Mouse (Mus musculus) embryonic facial prominence, embryonic 15.5 days (tissue): ENCODE results near the gene Idh2. TPM values are rescaled to one million over a fixed set of nuclear protein-coding genes. Genes with fewer than 3 reads are reported as not detected.
"Not testable (repeated sequence)": the region's sequence is repeated elsewhere in the genome, so short reads cannot be mapped to it uniquely, and the experiment has no call there.

ENCODE experiments used
- ATAC-seq: fragments of 200-750 bp; cut with Nextera tagmentation; 2 replicates; pipeline ENCODE4 v1.8.0; 2017; ENCODE audit warnings: low read depth, moderate TSS enrichment; ENCODE audit not compliant: insufficient number of reproducible peaks, low FRiP score, low TSS enrichment
- H3K27ac ChIP-seq: fragments of 300-500 bp; sonication (generic); replicated peaks from 2 replicates; pipeline ENCODE4 v1.5.1; 2015; ENCODE audit warnings: mild to moderate bottlenecking, inconsistent platforms
- H3K27me3 ChIP-seq: fragments of 300-500 bp; sonication (generic); 2 replicates; pipeline ENCODE4 v1.6.1; 2015; ENCODE audit warnings: inconsistent platforms
- H3K36me3 ChIP-seq: fragments of 300-500 bp; sonication (generic); 2 replicates; pipeline ENCODE4 v1.6.1; 2015; ENCODE audit warnings: mild to moderate bottlenecking, inconsistent platforms
- H3K4me1 ChIP-seq: fragments of 300-500 bp; sonication (generic); 2 replicates; pipeline ENCODE4 v1.6.1; 2015; ENCODE audit warnings: inconsistent platforms
- H3K4me2 ChIP-seq: fragments of 300-500 bp; sonication (generic); replicated peaks from 2 replicates; pipeline ENCODE4 v1.6.1; 2015; ENCODE audit warnings: mild to moderate bottlenecking, inconsistent platforms
- H3K4me3 ChIP-seq: fragments of 300-500 bp; sonication (generic); replicated peaks from 2 replicates; pipeline ENCODE4 v1.5.1; 2015; ENCODE audit warnings: mild to moderate bottlenecking, inconsistent platforms
- H3K9ac ChIP-seq: fragments of 300-500 bp; sonication (generic); 2 replicates; pipeline ENCODE4 v1.6.1; 2015; ENCODE audit warnings: inconsistent platforms
- H3K9me3 ChIP-seq: fragments of 300-500 bp; sonication (generic); replicated peaks from 2 replicates; pipeline ENCODE4 v1.6.1; 2016; ENCODE audit warnings: inconsistent platforms
- WGBS: fragments of 180-500 bp; shearing (Covaris S2); methylation state at CpG from one replicate; pipeline ENCODE4 v1.1.7; 2015; 5-methylcytosine and 5-hydroxymethylcytosine counted together
- polyA plus RNA-seq: library from polyadenylated mRNA; unstranded; fragments of >200 nt; fragmentation: Nextera tagmentation; extraction: Ambion mirVana; gene quantifications from 2 replicates; pipeline ENCODE4 v1.2.1, GENCODE M21; 2015

The Idh2 gene
- polyA plus RNA-seq, 1 experiment from 2014 or later, result 546 TPM

GRCm38 (mm10) chr7:80143331-80144273 is 28.4 kb upstream of the Idh2 start:
- H3K27me3 ChIP-seq, result no peaks in the 10 kb centered on the region
- H3K4me3 ChIP-seq, result peak overlapping the region; percentile 12; the same call in 1 of the 2 replicates
- peaks cover 17% of the 10 kb centered on the region for H3K4me1 ChIP-seq
- peak overlapping the region; percentile 83 for H3K27ac ChIP-seq
- 16% methylated on average over 22 of the region's 22 CpGs for WGBS
- no peaks in the 10 kb centered on the region for H3K36me3 ChIP-seq
- peak; percentile 31; the same call in 1 of the 2 replicates for ATAC-seq
- H3K4me2 ChIP-seq, result peak overlapping the region; percentile 36
- H3K9me3 ChIP-seq, result no peaks in the 10 kb centered on the region
- peak overlapping the region; percentile 9; the same call in 1 of the 2 replicates for H3K9ac ChIP-seq

GRCm38 (mm10) chr7:80140815-80141214 is 25.6 kb upstream of the Idh2 start:
- Histone ChIP-seq H3K36me3 (no peaks in the 10 kb centered on the region), H3K27me3 (no peaks in the 10 kb centered on the region), H3K4me2 (no peak overlapping the region; the same call in 1 of the 2 replicates), H3K4me1 (peaks cover 17% of the 10 kb centered on the region), H3K27ac (no peak overlapping the region), H3K9me3 (0 out of 2 replicates have a peak, but pooled peaks cover 5% of the 10 kb centered on the region), H3K4me3 (no peak overlapping the region), H3K9ac (no peak overlapping the region)
- ATAC-seq, result no peak
- 16% methylated on average over 9 of the region's 9 CpGs for WGBS

- H3K9ac ChIP-seq, result no peak overlapping the region
- no peak overlapping the region for H3K4me3 ChIP-seq
- H3K27ac ChIP-seq, result no peak overlapping the region
- H3K36me3 ChIP-seq, result no peaks in the 10 kb centered on the region
- 0 out of 2 replicates have a peak, but pooled peaks cover 5% of the 10 kb centered on the region for H3K9me3 ChIP-seq
- H3K4me2 ChIP-seq, result no peak overlapping the region
- peaks cover 25% of the 10 kb centered on the region for H3K4me1 ChIP-seq
- no peak for ATAC-seq
- no peaks in the 10 kb centered on the region for H3K27me3 ChIP-seq
- WGBS, result 67% methylated on average over 1 of the region's 1 CpGs
These were observed 23.2 kb upstream of the Idh2 start for GRCm38 (mm10) chr7:80138375-80138774.

DNA sequence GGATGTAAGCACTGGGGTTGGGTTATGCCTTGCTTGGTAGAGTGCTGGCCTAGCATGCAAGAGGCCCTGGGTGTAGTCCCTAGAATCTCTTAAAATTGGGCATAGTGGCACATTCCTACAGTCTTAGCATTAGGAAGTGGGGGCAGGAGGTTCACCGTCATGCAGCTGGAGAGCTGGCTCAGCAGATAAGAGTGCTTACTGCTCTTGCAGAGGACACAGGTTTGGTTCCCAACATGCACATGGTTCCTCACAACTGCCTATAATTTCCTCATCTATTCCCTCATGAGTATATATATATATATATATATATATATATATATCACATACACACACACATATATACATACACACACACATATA is 20.0 kb upstream of the Idh2 start:
- H3K27ac ChIP-seq, result peak overlapping the region; percentile 79
- 76% methylated on average over 1 of the region's 1 CpGs for WGBS
- no peak for ATAC-seq
- no peaks in the 10 kb centered on the region for H3K27me3 ChIP-seq
- no peak overlapping the region for H3K4me3 ChIP-seq
- no peak overlapping the region for H3K9ac ChIP-seq
- no peaks in the 10 kb centered on the region for H3K36me3 ChIP-seq
- H3K4me2 ChIP-seq, result no peak overlapping the region
- peaks cover 24% of the 10 kb centered on the region for H3K4me1 ChIP-seq
- H3K9me3 ChIP-seq, result 0 out of 2 replicates have a peak, but pooled peaks cover 5% of the 10 kb centered on the region

DNA sequence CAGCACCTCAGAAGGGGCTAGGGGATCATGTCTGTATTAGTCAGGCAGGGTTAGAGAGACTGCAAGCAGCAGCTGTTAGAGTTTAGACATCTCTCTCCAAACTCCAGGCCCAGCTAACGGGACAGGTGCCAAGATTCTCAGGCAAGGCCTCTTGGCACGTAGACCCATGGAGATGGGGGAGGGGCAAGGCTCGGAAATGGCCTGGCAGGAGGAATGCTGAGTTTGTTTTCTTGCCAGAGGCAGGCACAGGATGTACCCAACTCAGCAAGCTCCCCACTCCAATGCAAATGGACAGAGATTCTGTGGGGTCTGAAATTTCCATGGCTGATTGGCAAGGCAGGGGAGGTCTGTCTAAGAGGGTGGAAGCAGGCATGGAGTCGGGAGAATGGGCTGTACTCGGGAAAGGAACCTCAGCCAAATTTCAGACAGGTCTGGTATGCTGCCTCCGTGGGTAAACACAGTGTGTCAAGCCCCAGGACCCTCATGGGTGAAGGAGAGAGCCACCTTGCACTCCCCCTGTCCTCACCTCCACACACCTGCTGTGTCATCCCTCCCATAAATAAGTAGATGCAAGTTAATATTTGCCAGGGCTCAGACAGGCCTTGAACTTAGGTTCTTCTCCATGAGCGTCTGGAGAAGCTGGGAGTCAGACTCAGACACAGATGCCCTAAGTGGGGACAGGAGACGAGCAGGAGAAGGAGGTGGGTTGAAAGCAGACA is 19.4 kb upstream of the Idh2 start:
- no peak overlapping the region for H3K4me2 ChIP-seq
- peak overlapping the region; percentile 79 for H3K27ac ChIP-seq
- no peaks in the 10 kb centered on the region for H3K27me3 ChIP-seq
- WGBS, result 18% methylated on average over 8 of the region's 8 CpGs
- no peak overlapping the region for H3K9ac ChIP-seq
- H3K36me3 ChIP-seq, result no peaks in the 10 kb centered on the region
- peaks cover 24% of the 10 kb centered on the region for H3K4me1 ChIP-seq
- no peak overlapping the region for H3K4me3 ChIP-seq
- ATAC-seq, result peak; percentile 80
- H3K9me3 ChIP-seq, result 0 out of 2 replicates have a peak, but pooled peaks cover 5% of the 10 kb centered on the region

DNA sequence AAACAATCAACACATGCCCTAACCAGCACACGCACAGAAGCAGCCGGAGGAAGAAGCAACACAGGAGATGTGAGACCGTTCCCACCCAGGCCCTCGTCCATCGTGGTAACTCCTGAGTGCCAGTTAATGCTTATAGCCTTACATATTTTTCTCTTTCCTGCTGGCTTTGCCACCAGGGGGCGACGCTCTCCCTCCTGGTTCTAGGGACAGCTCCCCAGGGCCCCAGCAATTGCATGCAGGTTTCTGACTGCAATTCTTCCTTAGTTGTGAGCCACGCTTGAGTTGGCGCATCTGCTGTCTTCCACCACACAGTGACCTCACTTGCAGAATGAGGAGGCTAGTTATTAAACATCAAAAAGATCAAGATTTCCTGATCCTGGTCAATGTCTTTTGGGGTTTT is 17.3 kb upstream of the Idh2 start:
- Histone ChIP-seq H3K4me3 (no peak overlapping the region), H3K27me3 (no peaks in the 10 kb centered on the region), H3K4me2 (no peak overlapping the region), H3K9me3 (0 out of 2 replicates have a peak, but pooled peaks cover 4% of the 10 kb centered on the region), H3K27ac (no peak overlapping the region), H3K9ac (no peak overlapping the region), H3K4me1 (peaks cover 24% of the 10 kb centered on the region), H3K36me3 (no peaks in the 10 kb centered on the region)
- 55% methylated on average over 9 of the region's 9 CpGs for WGBS
- ATAC-seq, result no peak

GRCm38 (mm10) chr7:80131315-80131714 is 16.1 kb upstream of the Idh2 start:
- not testable (repeated sequence) for H3K27me3 ChIP-seq, H3K9ac ChIP-seq, H3K9me3 ChIP-seq, H3K27ac ChIP-seq, H3K4me3 ChIP-seq, ATAC-seq, H3K4me2 ChIP-seq, H3K36me3 ChIP-seq
- 72% methylated on average over 7 of the region's 7 CpGs for WGBS
- peaks cover 24% of the 10 kb centered on the region for H3K4me1 ChIP-seq

- Histone ChIP-seq H3K27me3 (no peaks in the 10 kb centered on the region), H3K9ac (no peak overlapping the region), H3K4me1 (peaks cover 24% of the 10 kb centered on the region), H3K9me3 (no peaks in the 10 kb centered on the region), H3K27ac (no peak overlapping the region), H3K4me3 (no peak overlapping the region), H3K36me3 (no peaks in the 10 kb centered on the region), H3K4me2 (no peak overlapping the region)
- WGBS, result 42% methylated on average over 12 of the region's 12 CpGs
- no peak for ATAC-seq
These were observed 15.3 kb upstream of the Idh2 start for GRCm38 (mm10) chr7:80130344-80131055.

- no peak overlapping the region for H3K9ac ChIP-seq
- H3K4me2 ChIP-seq, result no peak overlapping the region
- H3K9me3 ChIP-seq, result no peaks in the 10 kb centered on the region
- 60% methylated on average over 4 of the region's 4 CpGs for WGBS
- peaks cover 15% of the 10 kb centered on the region for H3K4me1 ChIP-seq
- H3K36me3 ChIP-seq, result no peaks in the 10 kb centered on the region
- no peak overlapping the region for H3K4me3 ChIP-seq
- no peak for ATAC-seq
- no peak overlapping the region for H3K27ac ChIP-seq
- H3K27me3 ChIP-seq, result no peaks in the 10 kb centered on the region
These were observed 14.1 kb upstream of the Idh2 start for GRCm38 (mm10) chr7:80129278-80129677.

DNA sequence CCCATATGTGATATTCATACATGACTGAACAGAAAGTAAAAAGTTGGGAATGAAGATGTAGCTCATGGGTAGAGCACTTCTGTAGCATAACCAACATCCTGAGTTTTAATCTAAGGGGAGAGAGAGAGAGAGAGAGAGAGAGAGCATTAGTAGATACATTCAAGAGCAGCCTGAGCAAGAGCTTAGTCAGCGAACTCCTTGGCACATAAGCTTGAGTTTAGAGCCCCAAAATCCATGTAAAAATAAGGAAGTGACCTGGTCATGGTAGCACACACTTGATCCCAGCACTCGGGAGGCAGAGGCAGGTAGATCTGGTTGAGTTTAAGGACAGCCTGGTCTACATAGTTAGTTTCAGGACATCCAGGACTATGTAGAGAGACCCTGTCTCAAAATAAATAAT is 8.5 kb upstream of the Idh2 start:
- Histone ChIP-seq H3K4me3 (no peak overlapping the region), H3K9ac (no peak overlapping the region), H3K36me3 (no peaks in the 10 kb centered on the region), H3K9me3 (no peaks in the 10 kb centered on the region), H3K4me2 (no peak overlapping the region), H3K27ac (no peak overlapping the region), H3K27me3 (no peaks in the 10 kb centered on the region), H3K4me1 (peaks cover 25% of the 10 kb centered on the region)
- 88% methylated on average over 2 of the region's 2 CpGs for WGBS
- no peak for ATAC-seq

DNA sequence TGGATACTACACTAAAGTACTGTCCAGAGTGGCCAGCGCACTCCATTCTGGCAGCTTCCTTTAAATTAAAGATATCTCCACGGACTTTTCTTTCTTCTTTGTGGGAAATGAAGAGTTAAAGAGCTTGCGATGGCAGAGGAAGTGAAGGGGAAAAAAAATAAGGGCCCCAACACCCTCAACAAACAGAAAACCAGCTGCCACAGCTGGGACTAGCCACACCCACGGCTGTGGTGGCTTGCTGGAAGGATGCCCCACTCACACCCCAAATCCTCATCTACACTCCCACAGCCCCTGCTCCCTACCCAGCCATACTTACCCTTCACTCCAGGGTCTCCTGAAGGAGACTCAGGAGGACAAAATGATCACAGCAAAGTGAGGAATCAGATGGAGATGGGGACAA is 7.9 kb upstream of the Idh2 start:
- no peak overlapping the region for H3K4me3 ChIP-seq
- 40% methylated on average over 4 of the region's 4 CpGs for WGBS
- H3K27me3 ChIP-seq, result no peaks in the 10 kb centered on the region
- ATAC-seq, result no peak
- peaks cover 25% of the 10 kb centered on the region for H3K4me1 ChIP-seq
- no peak overlapping the region for H3K4me2 ChIP-seq
- H3K36me3 ChIP-seq, result no peaks in the 10 kb centered on the region
- H3K27ac ChIP-seq, result no peak overlapping the region
- H3K9me3 ChIP-seq, result no peaks in the 10 kb centered on the region
- no peak overlapping the region for H3K9ac ChIP-seq
